Mouse (Mus musculus): ENCODE measurements around the gene Mycbpap.

- TF ChIP-seq EP300 (IDR thresholded peaks at IDR 0.05; ENCODE audit: low read depth in 1 of 2, low read length in 2 of 2) (peak; percentile 79 to 85), CTCF (IDR thresholded peaks at IDR 0.05 in 2 of 3, conservative IDR thresholded peaks at IDR 0.05 in 1 of 3; ENCODE audit: control insufficient read depth in 1 of 3, insufficient read depth in 1 of 3, low read depth in 2 of 3, low read length in 3 of 3, poor library complexity in 1 of 3, severe bottlenecking in 1 of 3) (no peak; a peak in 1 of 6 replicates), UBTF (IDR thresholded peaks at IDR 0.05; ENCODE audit: borderline replicate concordance, insufficient read depth, low read depth, low read length) (no peak)
Measured at GRCm38 (mm10) chr11:94549691-94550441, 28.3 kb upstream of the Mycbpap start.
